Mouse (Mus musculus): ENCODE measurements around the gene Cbfa2t3. TPM values are rescaled to one million over a fixed set of nuclear protein-coding genes. Genes with fewer than 3 reads are reported as not detected.

The Cbfa2t3 gene
- polyA plus RNA-seq, 2 experiments from 2014 or later: 0.08 to 0.28 TPM

GRCm38 (mm10) chr8:122686879-122687278 lies 12.0 kb downstream of the Cbfa2t3 start:
- ATAC-seq: no peak

GRCm38 (mm10) chr8:122685097-122685861 lies 13.6 kb downstream of the Cbfa2t3 start:
- no peak for ATAC-seq

- no peak for ATAC-seq
Measured at GRCm38 (mm10) chr8:122682820-122683219, 16.1 kb downstream of the Cbfa2t3 start.

GRCm38 (mm10) chr8:122680171-122680570 lies 18.7 kb downstream of the Cbfa2t3 start:
- ATAC-seq: no peak

GRCm38 (mm10) chr8:122679325-122679920 lies 19.5 kb downstream of the Cbfa2t3 start:
- no peak for ATAC-seq

GRCm38 (mm10) chr8:122678896-122679210 lies 20.1 kb downstream of the Cbfa2t3 start:
- ATAC-seq: no peak

GRCm38 (mm10) chr8:122678061-122678895 lies 20.6 kb downstream of the Cbfa2t3 start:
- ATAC-seq: no peak

- no peak for ATAC-seq
Measured at GRCm38 (mm10) chr8:122677481-122678021, 21.4 kb downstream of the Cbfa2t3 start.

- ATAC-seq: no peak
Measured at GRCm38 (mm10) chr8:122676621-122677480, 22.1 kb downstream of the Cbfa2t3 start.

GRCm38 (mm10) chr8:122675596-122676420 lies 23.1 kb downstream of the Cbfa2t3 start:
- no peak for ATAC-seq

GRCm38 (mm10) chr8:122674999-122675398 lies 23.9 kb downstream of the Cbfa2t3 start:
- no peak for ATAC-seq

GRCm38 (mm10) chr8:122673989-122674388 lies 24.9 kb downstream of the Cbfa2t3 start:
- ATAC-seq: no peak

GRCm38 (mm10) chr8:122671894-122672293 lies 27.0 kb downstream of the Cbfa2t3 start:
- no peak for ATAC-seq

GRCm38 (mm10) chr8:122670718-122671117 lies 28.2 kb downstream of the Cbfa2t3 start:
- ATAC-seq: no peak

- ATAC-seq: no peak
Measured at GRCm38 (mm10) chr8:122670001-122670400, 28.9 kb downstream of the Cbfa2t3 start.

- no peak for ATAC-seq
Measured at GRCm38 (mm10) chr8:122669370-122669769, 29.5 kb downstream of the Cbfa2t3 start.

GRCm38 (mm10) chr8:122667854-122668253 lies 31.1 kb downstream of the Cbfa2t3 start:
- ATAC-seq: no peak

- peak; percentile 32 for ATAC-seq
Measured at GRCm38 (mm10) chr8:122666827-122667226, 32.1 kb downstream of the Cbfa2t3 start.

- ATAC-seq: no peak
Measured at GRCm38 (mm10) chr8:122666338-122666764, 32.6 kb downstream of the Cbfa2t3 start.

GRCm38 (mm10) chr8:122665667-122666316 lies 33.1 kb downstream of the Cbfa2t3 start:
- ATAC-seq: no peak

GRCm38 (mm10) chr8:122665221-122665620 lies 33.7 kb downstream of the Cbfa2t3 start:
- ATAC-seq: no peak

Measured in activated CD4-positive, CD25-positive, alpha-beta regulatory T cell, adult 4 months (primary cell).